Mouse (Mus musculus) olfactory bulb, adult 2 months (tissue): Measurements from ENCODE around the gene Vav3.

Source experiments
- CTCF ChIP-seq: fragments of 200-500 bp; IDR thresholded peaks from 2 replicates; pipeline ENCODE4 v1.5.1; 2012; ENCODE audit warnings: low read depth, mild to moderate bottlenecking, low read length, moderate library complexity; ENCODE audit not compliant: insufficient read depth
- POLR2A ChIP-seq: fragments of 200-500 bp; IDR thresholded peaks from 2 replicates; pipeline ENCODE4 v1.6.1; 2012; ENCODE audit warnings: mild to moderate bottlenecking, low read depth, low read length, moderate library complexity; ENCODE audit not compliant: insufficient read depth

GRCm38 (mm10) chr3:109578983-109579382 lies 238.5 kb downstream of the Vav3 start:
- TF ChIP-seq CTCF (no peak), POLR2A (no peak)
